Mouse (Mus musculus) heart, embryonic 10.5 days (tissue): ENCODE data around the gene Sh3bp4. TPM values are rescaled to one million over a fixed set of nuclear protein-coding genes. Genes with fewer than 3 reads are reported as not detected.
A peak's percentile ranks its signal among the peaks of the same experiment; 100 is the strongest.

Experiments used
- DNase-seq: peaks from one replicate; pipeline ENCODE4 v3.0.0-alpha.2; 2017; ENCODE audit warnings: low spot score
- H3K27ac ChIP-seq: fragments of 300-500 bp; sonication (generic); 2 replicates; pipeline ENCODE4 v1.5.1; 2016; ENCODE audit warnings: mild to moderate bottlenecking
- H3K27me3 ChIP-seq: fragments of 300-500 bp; sonication (generic); 2 replicates; pipeline ENCODE4 v1.6.1; 2016; ENCODE audit warnings: mild to moderate bottlenecking; ENCODE audit not compliant: poor library complexity, insufficient read depth, severe bottlenecking
- H3K36me3 ChIP-seq: fragments of 300-500 bp; sonication (generic); 2 replicates; pipeline ENCODE4 v1.6.1; 2016; ENCODE audit warnings: mild to moderate bottlenecking, moderate library complexity
- H3K4me1 ChIP-seq: fragments of 300-500 bp; sonication (generic); 2 replicates; pipeline ENCODE4 v1.6.1; 2016; ENCODE audit warnings: mild to moderate bottlenecking
- H3K4me3 ChIP-seq: fragments of 300-500 bp; sonication (generic); 2 replicates; pipeline ENCODE4 v1.5.1; 2016; ENCODE audit warnings: mild to moderate bottlenecking, moderate library complexity
- H3K9me3 ChIP-seq: fragments of 300-500 bp; sonication (generic); 2 replicates; pipeline ENCODE4 v1.6.1; 2016; ENCODE audit warnings: mild to moderate bottlenecking, moderate library complexity
- WGBS: fragments of 180-500 bp; shearing (Covaris S2); methylation state at CpG from one replicate; pipeline ENCODE4 v1.1.7; 2016; 5-methylcytosine and 5-hydroxymethylcytosine counted together
- polyA plus RNA-seq: library from polyadenylated mRNA; unstranded; fragments of >200 nt; fragmentation: Nextera tagmentation; extraction: Ambion mirVana; gene quantifications from 2 replicates; pipeline ENCODE4 v1.2.1, GENCODE M21; 2016

Gene Sh3bp4
- polyA plus RNA-seq, 1 experiment from 2014 or later = 23.4 TPM

- H3K27ac ChIP-seq = peak overlapping the region; percentile 91
- 89% methylated on average over 18 of the region's 18 CpGs for whole genome bisulfite sequencing
- peaks cover 87% of the 10 kb centered on the region for H3K4me1 ChIP-seq
- H3K4me3 ChIP-seq = no peak overlapping the region
- no peaks in the 10 kb centered on the region for H3K27me3 ChIP-seq
- H3K36me3 ChIP-seq = no peaks in the 10 kb centered on the region
- DNase-seq = no peak
- H3K9me3 ChIP-seq = no peaks in the 10 kb centered on the region
Measured at GRCm38 (mm10) chr1:89105891-89106830, 35.9 kb downstream of the Sh3bp4 start.

GRCm38 (mm10) chr1:89107466-89107865 is 37.3 kb downstream of the Sh3bp4 start:
- H3K36me3 ChIP-seq = peaks cover under 1% of the 10 kb centered on the region; the same call in 1 of the 2 replicates
- no peak overlapping the region for H3K4me3 ChIP-seq
- peak overlapping the region; percentile 91 for H3K27ac ChIP-seq
- H3K9me3 ChIP-seq = no peaks in the 10 kb centered on the region
- 68% methylated on average over 6 of the region's 6 CpGs for WGBS
- no peaks in the 10 kb centered on the region for H3K27me3 ChIP-seq
- H3K4me1 ChIP-seq = peaks cover 87% of the 10 kb centered on the region
- DNase-seq = no peak

GRCm38 (mm10) chr1:89108340-89108896 is 38.2 kb downstream of the Sh3bp4 start:
- Histone ChIP-seq H3K9me3 (no peaks in the 10 kb centered on the region), H3K4me3 (peak overlapping the region; percentile 34; the same call in 1 of the 2 replicates), H3K36me3 (peaks cover 2% of the 10 kb centered on the region; the same call in 1 of the 2 replicates), H3K27ac (peak overlapping the region; percentile 91), H3K4me1 (peaks cover 83% of the 10 kb centered on the region), H3K27me3 (no peaks in the 10 kb centered on the region)
- peak; percentile 87 for DNase-seq
- WGBS = 8% methylated on average over 6 of the region's 6 CpGs

GRCm38 (mm10) chr1:89109767-89110166 is 39.6 kb downstream of the Sh3bp4 start:
- H3K36me3 ChIP-seq = peaks cover 2% of the 10 kb centered on the region; the same call in 1 of the 2 replicates
- H3K4me1 ChIP-seq = peaks cover 80% of the 10 kb centered on the region
- no peaks in the 10 kb centered on the region for H3K27me3 ChIP-seq
- H3K9me3 ChIP-seq = no peaks in the 10 kb centered on the region
- 46% methylated on average over 7 of the region's 7 CpGs for WGBS
- H3K27ac ChIP-seq = peak overlapping the region; percentile 91
- H3K4me3 ChIP-seq = no peak overlapping the region
- no peak for DNase-seq

GRCm38 (mm10) chr1:89110767-89111534 is 40.7 kb downstream of the Sh3bp4 start:
- Histone ChIP-seq H3K27ac (peak overlapping the region; percentile 67), H3K36me3 (peaks cover 2% of the 10 kb centered on the region; the same call in 1 of the 2 replicates), H3K4me3 (no peak overlapping the region), H3K27me3 (no peaks in the 10 kb centered on the region), H3K9me3 (no peaks in the 10 kb centered on the region), H3K4me1 (peaks cover 82% of the 10 kb centered on the region)
- DNase-seq = no peak
- WGBS = 77% methylated on average over 6 of the region's 6 CpGs

GRCm38 (mm10) chr1:89112544-89112943 is 42.3 kb downstream of the Sh3bp4 start:
- Histone ChIP-seq H3K4me1 (peaks cover 82% of the 10 kb centered on the region), H3K9me3 (no peaks in the 10 kb centered on the region), H3K4me3 (no peak overlapping the region), H3K27ac (peak overlapping the region; percentile 56), H3K36me3 (peaks cover 5% of the 10 kb centered on the region; the same call in 1 of the 2 replicates), H3K27me3 (no peaks in the 10 kb centered on the region)
- no peak for DNase-seq
- 85% methylated on average over 1 of the region's 1 CpGs for WGBS

- H3K4me1 ChIP-seq = peaks cover 80% of the 10 kb centered on the region
- peak overlapping the region; percentile 57; the same call in 1 of the 2 replicates for H3K27ac ChIP-seq
- peaks cover 5% of the 10 kb centered on the region; the same call in 1 of the 2 replicates for H3K36me3 ChIP-seq
- no peak overlapping the region for H3K4me3 ChIP-seq
- H3K9me3 ChIP-seq = no peaks in the 10 kb centered on the region
- DNase-seq = no peak
- WGBS = 89% methylated on average over 3 of the region's 3 CpGs
- H3K27me3 ChIP-seq = no peaks in the 10 kb centered on the region
Measured at GRCm38 (mm10) chr1:89113731-89114130, 43.5 kb downstream of the Sh3bp4 start.

DNA sequence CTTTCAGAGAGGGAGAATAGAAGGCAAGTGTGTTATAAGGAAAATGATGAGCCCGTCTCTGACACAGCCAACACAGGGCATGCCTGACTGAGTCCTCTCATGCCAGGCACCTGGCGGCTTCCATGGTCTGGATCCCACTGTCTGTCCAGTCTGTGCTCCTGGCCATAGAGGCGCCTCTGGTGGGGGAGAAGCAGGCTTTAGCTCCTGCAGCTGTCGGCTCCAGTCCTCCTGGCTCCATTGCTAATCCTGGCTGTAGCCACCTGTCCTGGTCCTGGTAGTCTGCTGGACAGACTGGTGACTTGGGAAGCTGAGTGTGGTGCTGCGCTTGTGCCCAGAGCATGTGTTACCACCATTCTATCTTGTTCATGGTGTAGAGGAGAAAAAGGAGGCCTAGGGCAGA is 46.8 kb downstream of the Sh3bp4 start:
- no peak for DNase-seq
- 70% methylated on average over 5 of the region's 5 CpGs for whole genome bisulfite sequencing
- Histone ChIP-seq H3K4me3 (no peak overlapping the region), H3K27ac (peak overlapping the region; percentile 82), H3K36me3 (peaks cover 5% of the 10 kb centered on the region; the same call in 1 of the 2 replicates), H3K9me3 (no peaks in the 10 kb centered on the region), H3K4me1 (peaks cover 89% of the 10 kb centered on the region), H3K27me3 (no peaks in the 10 kb centered on the region)

DNA sequence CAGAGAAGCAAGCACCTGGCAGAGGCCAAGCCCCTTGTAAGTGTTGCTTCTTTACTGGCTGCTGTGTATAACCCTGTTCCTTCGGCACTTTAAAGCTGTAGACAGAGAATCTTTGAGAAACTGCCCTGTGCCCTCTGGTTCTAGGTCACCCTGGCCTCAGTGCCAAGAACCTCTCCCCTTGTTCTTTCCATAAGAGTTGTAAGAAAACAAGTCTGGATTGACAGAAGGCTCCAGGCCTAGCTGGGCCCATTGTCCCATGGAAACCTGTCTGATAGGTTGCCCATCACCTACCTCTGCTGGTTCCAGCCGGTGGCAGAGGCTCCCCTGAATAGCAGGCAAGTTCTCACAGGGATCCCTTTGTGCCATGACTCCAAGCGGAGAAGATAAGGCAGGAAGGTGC is 47.9 kb downstream of the Sh3bp4 start:
- Histone ChIP-seq H3K36me3 (0 out of 2 replicates have a peak, but pooled peaks cover 3% of the 10 kb centered on the region), H3K4me1 (peaks cover 92% of the 10 kb centered on the region), H3K27me3 (no peaks in the 10 kb centered on the region), H3K9me3 (no peaks in the 10 kb centered on the region), H3K4me3 (no peak overlapping the region), H3K27ac (peak overlapping the region; percentile 82)
- WGBS = 79% methylated on average over 3 of the region's 3 CpGs
- no peak for DNase-seq

DNA sequence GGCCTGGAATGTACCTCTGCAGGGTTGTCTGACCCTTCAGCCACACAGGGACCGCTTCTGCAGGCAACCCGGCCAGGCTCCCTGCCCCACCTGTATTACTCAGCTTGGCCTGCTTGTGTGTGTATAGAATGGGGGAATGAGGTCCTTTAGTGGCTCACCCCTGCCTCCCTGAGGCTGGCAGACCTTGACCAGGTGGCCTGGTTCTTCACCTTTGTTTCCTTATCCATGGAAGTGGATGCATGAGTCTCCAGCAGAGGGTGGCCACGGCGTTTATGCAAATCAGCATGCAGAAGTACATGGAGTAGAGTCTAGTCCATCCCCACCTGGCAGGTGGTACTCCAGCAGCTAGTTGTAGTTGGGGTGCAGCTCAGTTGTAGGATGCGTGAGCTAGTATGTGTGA is 48.6 kb downstream of the Sh3bp4 start:
- H3K27ac ChIP-seq = peak overlapping the region; percentile 87; the same call in 1 of the 2 replicates
- H3K36me3 ChIP-seq = 0 out of 2 replicates have a peak, but pooled peaks cover 3% of the 10 kb centered on the region
- H3K9me3 ChIP-seq = no peaks in the 10 kb centered on the region
- 84% methylated on average over 5 of the region's 5 CpGs for WGBS
- no peak for DNase-seq
- peaks cover 97% of the 10 kb centered on the region for H3K4me1 ChIP-seq
- no peak overlapping the region for H3K4me3 ChIP-seq
- H3K27me3 ChIP-seq = no peaks in the 10 kb centered on the region

- Histone ChIP-seq H3K9me3 (no peaks in the 10 kb centered on the region), H3K36me3 (0 out of 2 replicates have a peak, but pooled peaks cover 5% of the 10 kb centered on the region), H3K4me3 (no peak overlapping the region), H3K4me1 (peaks cover 90% of the 10 kb centered on the region), H3K27me3 (no peaks in the 10 kb centered on the region), H3K27ac (peak overlapping the region; percentile 87)
- 30% methylated on average over 4 of the region's 4 CpGs for WGBS
- DNase-seq = no peak
Measured at GRCm38 (mm10) chr1:89120290-89120689, 50.1 kb downstream of the Sh3bp4 start.

DNA sequence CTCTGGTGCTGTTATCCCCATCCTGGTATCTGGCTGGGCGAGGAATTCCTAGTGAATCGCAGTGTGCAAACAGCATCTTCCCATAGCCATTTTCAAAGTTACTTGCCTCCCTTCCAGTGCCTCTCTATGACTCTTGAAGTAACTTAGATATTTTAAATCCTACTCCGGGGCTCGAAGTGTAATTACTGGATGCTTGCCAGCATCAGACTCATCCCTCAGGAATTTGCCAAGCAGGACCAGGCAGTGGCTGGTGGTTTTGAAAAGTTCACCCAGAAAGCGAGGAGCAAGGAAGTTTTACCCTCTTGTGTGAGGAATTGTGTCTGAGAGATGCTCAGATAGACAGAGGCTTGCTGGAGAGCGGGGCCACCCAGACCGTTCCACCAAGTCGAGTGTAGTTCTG is 51.3 kb downstream of the Sh3bp4 start:
- H3K9me3 ChIP-seq = no peaks in the 10 kb centered on the region
- H3K4me3 ChIP-seq = no peak overlapping the region
- peak overlapping the region; percentile 87 for H3K27ac ChIP-seq
- no peak for DNase-seq
- 0 out of 2 replicates have a peak, but pooled peaks cover 3% of the 10 kb centered on the region for H3K36me3 ChIP-seq
- no peaks in the 10 kb centered on the region for H3K27me3 ChIP-seq
- H3K4me1 ChIP-seq = peaks cover 78% of the 10 kb centered on the region
- 52% methylated on average over 8 of the region's 8 CpGs for WGBS
